ENCODE assay signal across 9 mouse cellular contexts in the genomic region with DNA sequence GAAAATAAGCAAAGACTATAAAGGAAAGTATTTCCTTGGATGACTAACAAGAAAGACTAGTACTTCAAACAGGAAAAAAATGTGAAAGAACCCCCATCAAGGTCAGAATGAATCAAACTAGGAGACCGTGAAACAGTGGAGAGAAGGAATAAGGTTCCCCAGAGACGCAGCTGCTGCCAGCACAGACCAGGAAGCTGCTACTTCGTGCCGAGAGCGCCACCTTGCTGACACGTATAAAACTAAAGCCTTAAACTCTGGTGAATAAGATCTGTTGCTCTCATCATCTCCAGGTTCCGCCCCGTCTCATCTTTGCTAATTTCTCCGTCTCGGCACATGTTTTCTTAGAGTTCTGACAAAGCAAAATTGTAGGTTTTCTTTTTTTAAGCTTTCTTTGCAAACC.
DNase-seq lines count a peak whose midpoint lies in the region; ATAC-seq and TF ChIP-seq lines count a peak whose summit lies in the region.
"Had no signal": no experiment of that assay in that cellular context is flagged by ENCODE, and none has a peak within 500 bp of the region (broad histone marks: within the 10 kb centered on the region; RNA-seq: fewer than 3 reads in every experiment).

No protein-coding gene starts in this region.

- peak; percentile 85 for ATAC-seq in forebrain, embryonic 12.5 days (ENCODE audit: low FRiP score)
- peak; percentile 72 for ATAC-seq in hindbrain, embryonic 11.5 days (ENCODE audit: low FRiP score)

- no peak overlapping the region for H3K27ac ChIP-seq in ES-Bruce4 (ENCODE audit: insufficient read depth, low read length)
- H3K27ac ChIP-seq in forebrain, embryonic 12.5 days: no peak overlapping the region
- no peak overlapping the region for H3K27ac ChIP-seq in hindbrain, embryonic 11.5 days (ENCODE audit: low read depth, low read length)
- H3K27ac ChIP-seq: liver, embryonic 15.5 days had no signal

- peak; percentile 71 for DNase-seq in c-Kit-positive CD71-negative TER-119-negative erythroid progenitor cells, embryonic 14.5 days (ENCODE audit: low read depth)
- peak; percentile 82 for DNase-seq in hindbrain, embryonic 11.5 days (ENCODE audit: low spot score)
- DNase-seq in layer of hippocampus, adult 9-10 months (ENCODE audit: low spot score): peak; percentile 18
- DNase-seq in lung, postnatal 25 days (ENCODE audit: low spot score): peak; percentile 65
- peak; percentile 89 for DNase-seq in retina, embryonic 14.5 days (ENCODE audit: low spot score)
- DNase-seq in thymus, postnatal 25 days: peak; percentile 89

- no peak overlapping the region for H3K4me2 ChIP-seq in forebrain, embryonic 12.5 days
- no peak overlapping the region for H3K4me2 ChIP-seq in hindbrain, embryonic 11.5 days (replicated peaks; ENCODE audit: low read depth, low read length)
- H3K4me2 ChIP-seq: liver, embryonic 15.5 days had no signal

- H3K4me1 ChIP-seq in ES-Bruce4 (ENCODE audit: control insufficient read depth, insufficient read depth, low read length): no peaks in the 10 kb centered on the region
- no peaks in the 10 kb centered on the region for H3K4me1 ChIP-seq in forebrain, embryonic 12.5 days
- H3K4me1 ChIP-seq in hindbrain, embryonic 11.5 days (replicated peaks; ENCODE audit: control insufficient read depth, insufficient read depth, low read length): no peaks in the 10 kb centered on the region
- H3K4me1 ChIP-seq: liver, embryonic 15.5 days had no signal

- no peaks in the 10 kb centered on the region for H3K9me3 ChIP-seq in ES-Bruce4 (replicated peaks; ENCODE audit: control insufficient read depth, insufficient read depth, low read length, poor library complexity, severe bottlenecking)
- no peaks in the 10 kb centered on the region for H3K9me3 ChIP-seq in forebrain, embryonic 12.5 days
- H3K9me3 ChIP-seq in hindbrain, embryonic 11.5 days (ENCODE audit: control insufficient read depth, low read length): no peaks in the 10 kb centered on the region
- H3K9me3 ChIP-seq: liver, embryonic 15.5 days had no signal

- no peak for TF ChIP-seq EP300 in ES-Bruce4 (IDR thresholded peaks at IDR 0.05; ENCODE audit: insufficient read depth, low read depth, low read length)

- no peak overlapping the region for H3K9ac ChIP-seq in ES-Bruce4 (ENCODE audit: low read depth, poor library complexity, severe bottlenecking)
- H3K9ac ChIP-seq in forebrain, embryonic 12.5 days: no peak overlapping the region
- H3K9ac ChIP-seq in hindbrain, embryonic 11.5 days (ENCODE audit: low read depth, low read length): no peak overlapping the region
- H3K9ac ChIP-seq: liver, embryonic 15.5 days had no signal

- WGBS in forebrain, embryonic 12.5 days: 22% methylated on average over 10 of the region's 10 CpGs
- 17% methylated on average over 10 of the region's 10 CpGs for WGBS in hindbrain, embryonic 11.5 days

- H3K36me3 ChIP-seq in ES-Bruce4 (ENCODE audit: control insufficient read depth, insufficient read depth, low read length, poor library complexity, severe bottlenecking): no peaks in the 10 kb centered on the region
- H3K36me3 ChIP-seq in forebrain, embryonic 12.5 days (replicated peaks): no peaks in the 10 kb centered on the region
- no peaks in the 10 kb centered on the region for H3K36me3 ChIP-seq in hindbrain, embryonic 11.5 days (ENCODE audit: control insufficient read depth, insufficient read depth, low read length)
- H3K36me3 ChIP-seq: liver, embryonic 15.5 days had no signal

- no peaks in the 10 kb centered on the region for H3K27me3 ChIP-seq in ES-Bruce4 (ENCODE audit: control insufficient read depth, insufficient read depth, low read length, poor library complexity, severe bottlenecking)
- no peaks in the 10 kb centered on the region for H3K27me3 ChIP-seq in forebrain, embryonic 12.5 days
- H3K27me3 ChIP-seq in hindbrain, embryonic 11.5 days (ENCODE audit: control insufficient read depth, insufficient read depth, low read length): no peaks in the 10 kb centered on the region
- H3K27me3 ChIP-seq: liver, embryonic 15.5 days had no signal

- TF ChIP-seq CTCF in ES-Bruce4 (IDR thresholded peaks at IDR 0.05; ENCODE audit: low read depth, low read length): peak; percentile 89

- no peak overlapping the region for H3K4me3 ChIP-seq in ES-Bruce4 (ENCODE audit: low read depth, low read length)
- no peak overlapping the region for H3K4me3 ChIP-seq in forebrain, embryonic 12.5 days (replicated peaks)
- H3K4me3 ChIP-seq in hindbrain, embryonic 11.5 days (ENCODE audit: low read depth, low read length): no peak overlapping the region
- H3K4me3 ChIP-seq: liver, embryonic 15.5 days had no signal

- TF ChIP-seq POLR2A in ES-Bruce4 (IDR thresholded peaks at IDR 0.05; ENCODE audit: insufficient read depth, low read length): no peak

Comparison
In these comparisons a context has a peak if more than half of its experiments do, and no peak if none do; other contexts are left out.
1. DNase-seq: peak in every context shown above with its lines; median percentile 89 in retina, embryonic 14.5 days; 89 in thymus, postnatal 25 days; 82 in hindbrain, embryonic 11.5 days; 71 in c-Kit-positive CD71-negative TER-119-negative erythroid progenitor cells, embryonic 14.5 days; 65 in lung, postnatal 25 days; 18 in layer of hippocampus, adult 9-10 months.